Mouse (Mus musculus) MEL (cell line): ENCODE measurements at regions not wholly inside any gene's neighbourhood (a gene's known extent, or its start where the extent isn't known, plus 50 kb on each side); places are given as distances from the start of the nearest gene placed in this dataset.

Experiments
- CTCF ChIP-seq, 3 experiments: IDR thresholded peaks in 2 of 3; conservative IDR thresholded peaks in 1 of 3; 2 replicates each; pipeline ENCODE4 v1.5.1; 2011 to 2012; ENCODE audit warnings: low read length in 3 of 3, low read depth in 2 of 3, mild to moderate bottlenecking in 2 of 3, improper control_type of control experiment in 1 of 3, inconsistent platforms in 1 of 3, mixed read lengths in 1 of 3, moderate library complexity in 1 of 3; ENCODE audit not compliant: control insufficient read depth in 1 of 3, insufficient read depth in 1 of 3, poor library complexity in 1 of 3, severe bottlenecking in 1 of 3
- MAZ ChIP-seq: IDR thresholded peaks from 2 replicates; pipeline ENCODE4 v1.6.1; 2012; ENCODE audit warnings: low read depth, mild to moderate bottlenecking, inconsistent platforms, low read length, improper control_type of control experiment
- POLR2A ChIP-seq, 2 experiments: IDR thresholded peaks; 2 replicates each; pipeline ENCODE4 v1.6.1; 2011 to 2012; ENCODE audit warnings: low read length in 2 of 2, mild to moderate bottlenecking in 2 of 2, control low read depth in 1 of 2, improper control_type of control experiment in 1 of 2, low read depth in 1 of 2, moderate library complexity in 1 of 2; ENCODE audit not compliant: control insufficient read depth in 1 of 2, insufficient read depth in 1 of 2, poor library complexity in 1 of 2
- POLR2AphosphoS2 ChIP-seq: IDR thresholded peaks from 2 replicates; pipeline ENCODE4 v1.6.1; 2011; ENCODE audit warnings: low read length, improper control_type of control experiment
- TCF12 ChIP-seq: IDR thresholded peaks from 2 replicates; pipeline ENCODE4 v1.6.1; 2014; ENCODE audit warnings: low read depth, mild to moderate bottlenecking, inconsistent platforms, low read length, improper control_type of control experiment, moderate library complexity
- UBTF ChIP-seq: IDR thresholded peaks from 2 replicates; pipeline ENCODE4 v1.6.1; 2012; ENCODE audit warnings: low read depth, mild to moderate bottlenecking, inconsistent platforms, low read length, improper control_type of control experiment, moderate library complexity, borderline replicate concordance; ENCODE audit not compliant: insufficient read depth
- ZC3H11A ChIP-seq: IDR thresholded peaks from 2 replicates; pipeline ENCODE4 v1.6.1; 2012; ENCODE audit warnings: low read depth, mild to moderate bottlenecking, inconsistent platforms, low read length, improper control_type of control experiment

DNA sequence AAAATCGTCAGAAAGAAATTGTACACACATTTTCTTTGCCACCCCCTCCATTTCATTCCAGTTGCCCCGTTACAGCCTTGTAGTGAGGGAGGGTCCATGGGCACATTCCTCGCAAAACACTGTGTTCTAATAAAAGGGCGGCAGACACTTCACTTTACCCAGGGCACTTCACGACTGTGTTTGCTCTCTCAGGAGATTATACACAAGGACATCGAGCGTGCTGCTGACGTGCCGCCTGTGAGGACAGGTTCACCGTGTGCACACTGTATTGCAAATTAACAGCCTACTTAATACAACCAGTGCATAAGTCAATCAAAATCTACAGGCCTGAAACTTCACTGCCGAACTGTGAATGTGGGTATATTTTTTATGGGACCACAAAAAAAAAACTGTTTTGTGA lies 274.6 kb downstream of the Pou4f1 start:
- TF ChIP-seq POLR2AphosphoS2 = no peak
- TF ChIP-seq UBTF = no peak
- no peak for TF ChIP-seq CTCF (IDR thresholded peaks at IDR 0.05 in 2 of 3, conservative IDR thresholded peaks at IDR 0.05 in 1 of 3; ENCODE audit: control insufficient read depth in 1 of 3, insufficient read depth in 1 of 3, low read depth in 2 of 3, low read length in 3 of 3, poor library complexity in 1 of 3, severe bottlenecking in 1 of 3)
- no peak for TF ChIP-seq ZC3H11A
- TF ChIP-seq TCF12 = no peak
- TF ChIP-seq MAZ = no peak
- no peak for TF ChIP-seq POLR2A (IDR thresholded peaks at IDR 0.05; ENCODE audit: control insufficient read depth in 1 of 2, insufficient read depth in 1 of 2, low read depth in 1 of 2, low read length in 2 of 2, poor library complexity in 1 of 2)
